Comparison of ENCODE assay signal across 19 mouse cellular contexts in the genomic region with DNA sequence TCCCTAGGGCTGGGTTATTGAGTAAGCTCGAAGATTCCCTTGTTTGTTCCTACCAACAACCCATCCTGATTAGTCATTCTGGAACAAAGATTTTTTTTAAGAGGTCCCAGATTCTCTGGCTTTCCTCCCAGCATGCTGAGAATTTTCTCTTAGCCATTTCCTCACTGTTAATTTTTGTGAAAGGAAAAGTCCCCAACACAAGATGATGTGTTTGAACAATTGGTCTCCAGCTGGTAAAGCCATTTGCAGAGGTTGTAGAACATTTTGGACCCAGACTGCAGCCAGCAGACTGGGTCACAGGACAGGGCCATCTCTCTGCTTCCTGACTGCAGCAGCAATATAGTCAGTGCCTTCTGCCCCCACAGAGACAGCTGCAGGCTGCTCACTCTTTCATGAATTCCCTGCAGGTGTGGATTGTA. TPM values are rescaled to one million over a fixed set of nuclear protein-coding genes. Genes with fewer than 3 reads are reported as not detected.
DNase-seq lines count a peak whose midpoint lies in the region; ATAC-seq lines count a peak whose summit lies in the region.
"Had no signal": no experiment of that assay in that cellular context is flagged by ENCODE, and none has a peak within 500 bp of the region (broad histone marks: within the 10 kb centered on the region; RNA-seq: fewer than 3 reads in every experiment).

No protein-coding gene starts in this region.

- DNase-seq in heart, adult 18-20 months = peak; percentile 77 to 92
- peak; percentile 42 to 49 for DNase-seq in gastrocnemius, adult 8-10 months (ENCODE audit: low spot score in 2 of 2)
- DNase-seq in heart, postnatal 4 days = peak; percentile 29
- peak; percentile 62 for DNase-seq in thymus, postnatal 14 days
- no peak for DNase-seq in adrenal gland, adult 18-20 months (ENCODE audit: low spot score in 2 of 2)
- no peak for DNase-seq in left cerebral cortex, adult 18-20 months (ENCODE audit: low spot score in 2 of 2)
- DNase-seq in midbrain, embryonic 14.5 days = no peak
- DNase-seq: adrenal gland, postnatal 14 days; B cell, adult 2 months; cerebellum, adult 8-10 months; right cerebral cortex, postnatal 25 days had no signal

- no peaks in the 10 kb centered on the region for H3K36me3 ChIP-seq in heart, embryonic 12.5 days
- no peaks in the 10 kb centered on the region for H3K36me3 ChIP-seq in midbrain, embryonic 14.5 days (ENCODE audit: control insufficient read depth, insufficient read depth, low read length)
- H3K36me3 ChIP-seq: embryonic facial prominence, embryonic 13.5 days; liver, embryonic 12.5 days had no signal

- H3K4me3 ChIP-seq in heart, embryonic 12.5 days = no peak overlapping the region
- no peak overlapping the region for H3K4me3 ChIP-seq in midbrain, embryonic 14.5 days (replicated peaks; ENCODE audit: low read depth, low read length)
- H3K4me3 ChIP-seq: embryonic facial prominence, embryonic 13.5 days; liver, embryonic 12.5 days had no signal

- H3K27me3 ChIP-seq in heart, embryonic 12.5 days (replicated peaks) = no peaks in the 10 kb centered on the region
- no peaks in the 10 kb centered on the region for H3K27me3 ChIP-seq in midbrain, embryonic 14.5 days (ENCODE audit: control insufficient read depth, insufficient read depth, low read length)
- H3K27me3 ChIP-seq: embryonic facial prominence, embryonic 13.5 days; liver, embryonic 12.5 days had no signal

- H3K4me2 ChIP-seq in heart, embryonic 12.5 days = no peak overlapping the region
- no peak overlapping the region for H3K4me2 ChIP-seq in midbrain, embryonic 14.5 days (ENCODE audit: low read length)
- H3K4me2 ChIP-seq: embryonic facial prominence, embryonic 13.5 days; liver, embryonic 12.5 days; midbrain, embryonic 11.5 days had no signal

- WGBS in heart, embryonic 12.5 days = 60% methylated on average over 1 of the region's 1 CpGs
- 83% methylated on average over 1 of the region's 1 CpGs for WGBS in midbrain, embryonic 14.5 days

- no peak overlapping the region for H3K9ac ChIP-seq in heart, embryonic 12.5 days
- H3K9ac ChIP-seq in midbrain, embryonic 14.5 days (replicated peaks; ENCODE audit: low read length) = no peak overlapping the region
- H3K9ac ChIP-seq: embryonic facial prominence, embryonic 13.5 days; liver, embryonic 12.5 days had no signal

- no peak for ATAC-seq in heart, embryonic 12.5 days (ENCODE audit: insufficient number of reproducible peaks, low FRiP score)
- no peak for ATAC-seq in midbrain, embryonic 14.5 days (ENCODE audit: low FRiP score, low TSS enrichment)
- ATAC-seq: liver, embryonic 12.5 days had no signal

- no peaks in the 10 kb centered on the region for H3K4me1 ChIP-seq in heart, embryonic 12.5 days (replicated peaks)
- no peaks in the 10 kb centered on the region for H3K4me1 ChIP-seq in midbrain, embryonic 14.5 days (ENCODE audit: control insufficient read depth, insufficient read depth, low read length)
- H3K4me1 ChIP-seq: embryonic facial prominence, embryonic 13.5 days; liver, embryonic 12.5 days had no signal

- no peaks in the 10 kb centered on the region; the same call in none of the 2 replicates for H3K9me3 ChIP-seq in heart, embryonic 12.5 days (replicated peaks)
- H3K9me3 ChIP-seq in midbrain, embryonic 14.5 days (ENCODE audit: control insufficient read depth, low read length) = no peaks in the 10 kb centered on the region; the same call in 1 of the 2 replicates
- H3K9me3 ChIP-seq: embryonic facial prominence, embryonic 13.5 days; liver, embryonic 12.5 days had no signal

- H3K27ac ChIP-seq in heart, embryonic 12.5 days (ENCODE audit: poor library complexity, severe bottlenecking) = no peak overlapping the region
- no peak overlapping the region for H3K27ac ChIP-seq in midbrain, embryonic 14.5 days (replicated peaks; ENCODE audit: low read depth, low read length)
- H3K27ac ChIP-seq: embryonic facial prominence, embryonic 13.5 days; liver, embryonic 12.5 days; stomach, postnatal 0 days had no signal

RNA-seq across cellular contexts. Expression of gene Ifngr1, which starts 28.3 kb away (rescaled TPM):
- total RNA-seq in heart, adult 18-20 months (2021) = 10 to 100 TPM; 48.1 to 56.9 TPM
- 31.0 and 33.0 TPM in 2 replicates for polyA plus RNA-seq in heart, embryonic 12.5 days (2016; fragmentation: Nextera tagmentation; extraction: Ambion mirVana)
- total RNA-seq in gastrocnemius, adult 8-10 months (2022) = 10 to 100 TPM; 13.2 to 24.6 (median 20.5) TPM
- total RNA-seq in heart, postnatal 4 days (2021) = 10 to 100 TPM; 31.6 to 32.1 TPM
- 10 to 100 TPM; 51.3 to 56.1 TPM for total RNA-seq in adrenal gland, adult 18-20 months (2021)
- total RNA-seq in left cerebral cortex, adult 18-20 months (2021) = 10 to 100 TPM; 18.5 to 18.6 TPM
- 16.6 and 23.9 TPM in 2 replicates for polyA plus RNA-seq in midbrain, embryonic 14.5 days (2014; fragmentation: Nextera tagmentation; extraction: Ambion mirVana)

RNA-seq across cellular contexts. Expression of gene Il22ra2, which starts 58.3 kb away (rescaled TPM):
- 1 to 10 TPM in 1 of 2 experiments, not detected in 1; 2.7 TPM for total RNA-seq in heart, adult 18-20 months (2021)
- not detected in 2 replicates for polyA plus RNA-seq in heart, embryonic 12.5 days (2016; fragmentation: Nextera tagmentation; extraction: Ambion mirVana)
- total RNA-seq in gastrocnemius, adult 8-10 months (2022) = not detected
- not detected for total RNA-seq in heart, postnatal 4 days (2021)
- not detected for total RNA-seq in adrenal gland, adult 18-20 months (2021)
- total RNA-seq in left cerebral cortex, adult 18-20 months (2021) = not detected
- polyA plus RNA-seq in midbrain, embryonic 14.5 days (2014; fragmentation: Nextera tagmentation; extraction: Ambion mirVana) = not detected in 2 replicates
- total RNA-seq: layer of hippocampus, postnatal 14 days had no signal
- polyA plus RNA-seq: embryonic facial prominence, embryonic 13.5 days; intestine, embryonic 14.5 days; liver, embryonic 12.5 days; midbrain, embryonic 11.5 days; neural tube, embryonic 11.5 days; stomach, postnatal 0 days had no signal

Comparison
In these comparisons a context has a peak if more than half of its experiments do, and no peak if none do; other contexts are left out.
1. DNase-seq: peak in heart, adult 18-20 months (2 of 2), gastrocnemius, adult 8-10 months (2 of 2), heart, postnatal 4 days (single experiment) and thymus, postnatal 14 days (single experiment); none in adrenal gland, adult 18-20 months (0 of 2), left cerebral cortex, adult 18-20 months (0 of 2) and midbrain, embryonic 14.5 days (single experiment).